8 mouse cellular contexts compared by ENCODE assay signal in genomic region chr6:140857118-140857746, GRCm38 (mm10).
DNase-seq lines count a peak whose midpoint lies in the region; ATAC-seq and TF ChIP-seq lines count a peak whose summit lies in the region.
"Had no signal": no experiment of that assay in that cellular context is flagged by ENCODE, and none has a peak within 500 bp of the region (broad histone marks: within the 10 kb centered on the region; RNA-seq: fewer than 3 reads in every experiment).

No protein-coding gene starts in this region.

- H3K4me3 ChIP-seq in embryonic facial prominence, embryonic 12.5 days = peak overlapping the region; percentile 30
- peak overlapping the region; percentile 35 for H3K4me3 ChIP-seq in intestine, embryonic 16.5 days (ENCODE audit: low read length)
- peak overlapping the region; percentile 26 for H3K4me3 ChIP-seq in lung, embryonic 16.5 days (ENCODE audit: low read length)
- H3K4me3 ChIP-seq in stomach, embryonic 15.5 days (replicated peaks) = peak overlapping the region; percentile 23
- H3K4me3 ChIP-seq in thymus, adult 2 months (ENCODE audit: control insufficient read depth, insufficient read depth, low read length) = no peak overlapping the region
- H3K4me3 ChIP-seq: megakaryocyte, embryonic 14.5 days had no signal

- peak; percentile 29 for DNase-seq in urinary bladder, postnatal 14 days (ENCODE audit: low spot score)
- no peak for DNase-seq in urinary bladder, postnatal 25 days (ENCODE audit: low spot score)
- DNase-seq in thymus, adult 2 months = no peak

- H3K4me1 ChIP-seq in embryonic facial prominence, embryonic 12.5 days = peaks cover 25% of the 10 kb centered on the region
- H3K4me1 ChIP-seq in intestine, embryonic 16.5 days (ENCODE audit: control insufficient read depth, insufficient read depth, low read length) = peaks cover 8% of the 10 kb centered on the region
- H3K4me1 ChIP-seq in lung, embryonic 16.5 days (replicated peaks; ENCODE audit: control insufficient read depth, insufficient read depth, low read length) = peaks cover 6% of the 10 kb centered on the region
- 0 out of 2 replicates have a peak, but pooled peaks cover 7% of the 10 kb centered on the region for H3K4me1 ChIP-seq in stomach, embryonic 15.5 days
- H3K4me1 ChIP-seq in thymus, adult 2 months (replicated peaks; ENCODE audit: control insufficient read depth, insufficient read depth, low read length) = no peaks in the 10 kb centered on the region
- H3K4me1 ChIP-seq: megakaryocyte, embryonic 14.5 days had no signal

- no peak for TF ChIP-seq POLR2A in thymus, adult 2 months (IDR thresholded peaks at IDR 0.05; ENCODE audit: control insufficient read depth, extremely low read depth, insufficient read depth, low read length, poor library complexity)

- no peaks in the 10 kb centered on the region for H3K36me3 ChIP-seq in embryonic facial prominence, embryonic 12.5 days
- H3K36me3 ChIP-seq in intestine, embryonic 16.5 days (ENCODE audit: control insufficient read depth, insufficient read depth, low read length) = no peaks in the 10 kb centered on the region
- H3K36me3 ChIP-seq in lung, embryonic 16.5 days (ENCODE audit: control insufficient read depth, insufficient read depth, low read length) = no peaks in the 10 kb centered on the region
- no peaks in the 10 kb centered on the region for H3K36me3 ChIP-seq in stomach, embryonic 15.5 days
- no peaks in the 10 kb centered on the region for H3K36me3 ChIP-seq in thymus, adult 2 months (ENCODE audit: control insufficient read depth, insufficient read depth, low read length)

- no peak overlapping the region for H3K9ac ChIP-seq in embryonic facial prominence, embryonic 12.5 days
- peak overlapping the region; percentile 41; the same call in 1 of the 2 replicates for H3K9ac ChIP-seq in intestine, embryonic 16.5 days (ENCODE audit: low read depth, low read length)
- H3K9ac ChIP-seq in lung, embryonic 16.5 days (ENCODE audit: low read length) = no peak overlapping the region
- H3K9ac ChIP-seq in stomach, embryonic 15.5 days = no peak overlapping the region

- no peaks in the 10 kb centered on the region for H3K9me3 ChIP-seq in embryonic facial prominence, embryonic 12.5 days
- H3K9me3 ChIP-seq in intestine, embryonic 16.5 days (ENCODE audit: control insufficient read depth, low read length) = no peaks in the 10 kb centered on the region
- H3K9me3 ChIP-seq in lung, embryonic 16.5 days (ENCODE audit: control insufficient read depth, low read length) = no peaks in the 10 kb centered on the region
- H3K9me3 ChIP-seq in stomach, embryonic 15.5 days = no peaks in the 10 kb centered on the region
- H3K9me3 ChIP-seq: megakaryocyte, embryonic 14.5 days had no signal

- H3K27me3 ChIP-seq in embryonic facial prominence, embryonic 12.5 days = no peaks in the 10 kb centered on the region
- H3K27me3 ChIP-seq in intestine, embryonic 16.5 days (replicated peaks; ENCODE audit: control insufficient read depth, insufficient read depth, low read length) = no peaks in the 10 kb centered on the region
- no peaks in the 10 kb centered on the region for H3K27me3 ChIP-seq in lung, embryonic 16.5 days (ENCODE audit: control insufficient read depth, insufficient read depth, low read depth, low read length)
- no peaks in the 10 kb centered on the region for H3K27me3 ChIP-seq in stomach, embryonic 15.5 days (replicated peaks)
- no peaks in the 10 kb centered on the region for H3K27me3 ChIP-seq in thymus, adult 2 months (ENCODE audit: control insufficient read depth, insufficient read depth, low read length)

- peak overlapping the region; percentile 57 for H3K4me2 ChIP-seq in embryonic facial prominence, embryonic 12.5 days (replicated peaks)
- peak overlapping the region; percentile 57 for H3K4me2 ChIP-seq in intestine, embryonic 16.5 days (ENCODE audit: low read depth, low read length)
- H3K4me2 ChIP-seq in lung, embryonic 16.5 days (ENCODE audit: low read depth, low read length) = peak overlapping the region; percentile 54
- peak overlapping the region; percentile 54 for H3K4me2 ChIP-seq in stomach, embryonic 15.5 days

- H3K27ac ChIP-seq in embryonic facial prominence, embryonic 12.5 days = peak overlapping the region; percentile 71; the same call in 1 of the 2 replicates
- H3K27ac ChIP-seq in intestine, embryonic 16.5 days (ENCODE audit: low read length) = peak overlapping the region; percentile 50
- no peak overlapping the region for H3K27ac ChIP-seq in lung, embryonic 16.5 days (ENCODE audit: low read length)
- peak overlapping the region; percentile 68 for H3K27ac ChIP-seq in stomach, embryonic 15.5 days
- no peak overlapping the region for H3K27ac ChIP-seq in thymus, adult 2 months (ENCODE audit: control insufficient read depth, insufficient read depth, low read length)

- 6% methylated on average over 18 of the region's 18 CpGs for WGBS in embryonic facial prominence, embryonic 12.5 days
- WGBS in intestine, embryonic 16.5 days = 23% methylated on average over 18 of the region's 18 CpGs
- 20% methylated on average over 18 of the region's 18 CpGs for WGBS in lung, embryonic 16.5 days
- WGBS in stomach, embryonic 15.5 days = 17% methylated on average over 18 of the region's 18 CpGs
- 40% methylated on average over 18 of the region's 18 CpGs for WGBS in thymus, adult 2 months

- ATAC-seq in embryonic facial prominence, embryonic 12.5 days (ENCODE audit: insufficient number of reproducible peaks, insufficient read depth, low FRiP score, low TSS enrichment) = no peak
- peak; percentile 48; the same call in 1 of the 2 replicates for ATAC-seq in intestine, embryonic 16.5 days
- ATAC-seq in lung, embryonic 16.5 days (ENCODE audit: low read depth) = peak; percentile 61; the same call in 1 of the 2 replicates
- ATAC-seq in stomach, embryonic 15.5 days (ENCODE audit: insufficient read depth, low FRiP score, low read depth) = no peak

- TF ChIP-seq CTCF in thymus, adult 2 months (IDR thresholded peaks at IDR 0.05; ENCODE audit: borderline replicate concordance, control insufficient read depth, extremely low read depth, insufficient read depth, low read length, poor library complexity) = no peak

Comparison
In these comparisons a context has a peak if more than half of its experiments do, and no peak if none do; other contexts are left out.
1. ATAC-seq: peak in intestine, embryonic 16.5 days (single experiment) and lung, embryonic 16.5 days (single experiment); none in embryonic facial prominence, embryonic 12.5 days (single experiment) and stomach, embryonic 15.5 days (single experiment).
2. H3K27ac ChIP-seq: peak in embryonic facial prominence, embryonic 12.5 days (single experiment), intestine, embryonic 16.5 days (single experiment) and stomach, embryonic 15.5 days (single experiment); none in lung, embryonic 16.5 days (single experiment) and thymus, adult 2 months (single experiment).
3. Peak in every context shown above with its lines, with median percentiles within 50 percentile points of each other: H3K4me2 ChIP-seq.